Mouse (Mus musculus) retina, postnatal 7 days (tissue): ENCODE results near the gene Mpzl2.

Experiments
- DNase-seq: peaks from one replicate; pipeline ENCODE4 v3.0.0-alpha.2; 2012; ENCODE audit warnings: low read depth, low spot score

Gene Mpzl2

DNA sequence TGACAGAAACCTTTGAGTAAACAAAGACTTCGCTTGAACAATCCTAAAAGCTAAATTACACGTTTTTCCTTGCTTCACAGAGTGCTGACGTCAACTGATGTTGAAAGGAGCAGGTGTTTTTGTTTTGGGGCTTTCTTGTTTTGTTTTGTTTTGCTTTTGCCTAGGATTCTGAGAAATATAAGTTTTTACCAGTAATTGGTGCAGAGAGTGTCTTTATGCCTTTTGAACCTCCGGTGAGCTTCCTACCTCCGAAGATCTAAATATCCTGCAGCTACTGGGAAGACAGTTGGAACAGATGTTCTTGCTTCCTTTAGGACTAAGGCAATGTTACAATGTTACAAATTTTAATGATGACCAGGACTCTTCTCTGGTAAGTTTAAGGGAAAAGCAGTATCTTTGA, at the start of gene Mpzl2:
TSS of gene Mpzl2 (plus strand) at position 301 of the 400 bp plus-strand sequence.
- no peak for DNase-seq

DNA sequence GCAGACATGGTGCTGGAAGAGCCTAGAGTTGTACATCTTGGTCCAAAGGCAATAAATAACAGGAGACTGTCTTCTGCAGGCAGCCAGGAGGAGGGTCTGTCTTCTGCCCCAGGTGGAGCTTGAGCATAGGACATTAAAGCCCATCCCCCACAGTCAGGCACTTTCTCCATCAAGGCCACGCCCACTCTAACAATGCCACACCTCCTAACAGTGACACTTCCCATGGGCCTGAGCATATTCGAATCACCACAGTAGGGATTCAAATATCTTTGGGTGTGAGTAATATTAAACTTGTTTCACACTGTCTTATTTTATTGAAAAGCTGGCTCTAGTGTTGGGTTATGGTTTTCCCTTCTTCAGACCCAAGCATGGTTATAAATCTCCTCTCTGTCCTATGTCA, 47.8 kb upstream of the Mpzl2 start:
- no peak for DNase-seq

DNA sequence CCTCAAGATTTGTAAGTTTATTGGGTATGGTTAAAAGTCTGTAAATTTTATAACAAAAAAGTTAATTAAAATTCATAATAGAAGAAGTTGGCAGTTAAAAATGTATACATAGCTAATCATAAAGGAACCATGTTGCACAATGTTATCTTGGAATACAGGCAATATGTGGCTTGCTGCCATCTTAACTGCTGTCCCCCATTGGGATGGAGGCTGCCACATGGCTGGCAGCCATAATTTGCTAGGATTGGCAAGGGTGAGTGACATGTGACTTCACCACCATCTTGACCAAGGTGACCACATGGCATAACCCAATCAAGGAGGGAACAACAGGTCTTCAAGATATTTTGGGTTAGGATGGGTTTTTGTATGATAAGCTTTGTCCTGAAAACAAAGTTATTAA, 47.3 kb upstream of the Mpzl2 start:
- no peak for DNase-seq

DNA sequence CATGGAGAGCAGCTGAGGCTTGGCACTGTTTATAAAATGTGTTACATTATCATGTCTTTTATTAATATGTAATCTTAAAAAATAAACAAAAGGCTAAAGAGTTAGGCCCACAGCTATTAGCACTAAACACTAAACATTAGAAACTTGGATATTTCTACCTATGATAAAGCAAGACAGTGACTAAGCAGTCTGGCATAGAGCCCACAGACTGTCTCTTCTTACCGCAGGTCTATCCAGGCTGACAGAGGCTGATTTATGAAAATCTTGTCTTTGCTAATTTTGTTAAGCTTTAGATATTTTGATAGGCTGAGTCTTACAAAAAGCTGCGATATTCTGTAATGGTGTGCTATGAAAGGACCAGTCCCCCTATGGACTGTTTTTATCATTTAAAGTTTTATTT, 46.3 kb upstream of the Mpzl2 start:
- no peak for DNase-seq

DNA sequence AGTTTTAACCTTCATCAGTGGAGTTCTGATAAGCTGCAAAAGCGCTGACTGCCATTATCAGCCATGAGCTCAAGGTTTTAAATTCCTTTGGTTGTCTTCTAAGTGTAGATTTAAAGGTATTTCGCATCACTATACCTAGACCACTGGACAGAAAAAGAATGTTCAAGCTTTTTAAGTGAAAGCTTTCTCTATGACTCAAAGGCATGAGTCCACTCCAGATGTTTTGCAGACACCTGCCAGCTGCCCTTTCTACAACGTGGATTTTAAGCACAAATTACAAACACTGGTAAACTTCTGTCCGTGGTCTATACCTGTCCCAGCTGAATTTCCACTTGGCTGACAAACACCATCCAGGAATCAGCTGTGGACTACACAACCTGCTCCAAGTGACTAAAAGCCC, 44.6 kb upstream of the Mpzl2 start:
- no peak for DNase-seq

DNA sequence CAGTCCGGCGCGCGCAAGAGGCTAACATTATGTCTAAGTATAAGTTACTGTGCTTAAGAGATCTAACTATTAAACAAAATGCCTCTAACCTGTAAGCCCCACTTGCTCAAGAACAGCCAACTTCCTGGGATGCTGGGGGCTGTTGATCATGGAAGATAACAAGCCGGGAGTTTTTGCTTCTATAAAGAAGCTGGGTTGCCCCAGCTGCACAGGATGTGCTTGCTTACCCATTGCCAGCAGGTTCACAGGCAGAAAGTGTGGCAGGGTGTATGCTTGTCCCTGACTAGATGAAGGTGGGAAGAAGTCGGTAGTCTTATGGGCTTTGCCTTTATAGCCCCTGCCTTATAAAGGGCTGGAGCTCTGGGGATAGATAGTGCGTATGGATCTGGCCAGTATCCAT, 43.0 kb upstream of the Mpzl2 start:
- DNase-seq = no peak

DNA sequence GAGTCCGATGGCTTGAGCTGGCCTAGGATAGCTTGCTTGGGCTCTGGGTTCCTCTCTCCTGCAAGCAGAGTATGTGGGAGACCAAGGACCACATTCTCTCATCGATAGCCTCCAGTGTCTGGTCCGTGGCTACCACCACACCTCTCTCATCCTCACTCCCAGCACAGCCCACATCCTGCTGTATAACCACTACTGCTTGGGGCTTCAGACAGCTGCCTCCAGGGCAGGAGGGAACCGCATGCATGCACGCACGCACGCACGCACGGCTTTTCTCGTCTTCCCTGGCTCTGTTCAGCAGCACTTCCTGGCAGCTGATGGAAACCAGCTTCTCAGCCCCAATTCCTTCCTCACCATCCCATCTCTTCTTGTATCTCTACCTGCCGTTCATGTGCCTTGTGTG, 41.5 kb upstream of the Mpzl2 start:
- DNase-seq = no peak

DNA sequence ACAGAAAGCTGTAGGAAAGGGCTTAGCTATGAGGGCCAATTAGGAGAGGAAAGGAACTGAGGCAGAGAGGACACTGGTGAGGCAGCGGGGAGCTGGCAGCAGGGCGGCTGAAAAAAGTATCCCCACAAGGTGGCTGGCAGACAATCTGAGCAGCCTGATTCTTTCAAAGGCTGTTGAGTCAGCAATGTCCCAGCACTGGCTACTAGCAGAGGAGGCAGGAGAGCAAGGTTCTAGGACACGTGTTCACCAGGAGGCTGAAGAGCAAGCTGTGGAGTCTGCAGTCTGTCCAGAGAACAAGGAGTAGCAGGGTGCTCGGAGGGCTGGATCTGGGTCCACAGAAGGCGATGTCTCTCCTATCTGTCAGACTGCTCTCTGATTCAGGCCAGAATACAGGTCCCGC, 40.4 kb upstream of the Mpzl2 start:
- no peak for DNase-seq

DNA sequence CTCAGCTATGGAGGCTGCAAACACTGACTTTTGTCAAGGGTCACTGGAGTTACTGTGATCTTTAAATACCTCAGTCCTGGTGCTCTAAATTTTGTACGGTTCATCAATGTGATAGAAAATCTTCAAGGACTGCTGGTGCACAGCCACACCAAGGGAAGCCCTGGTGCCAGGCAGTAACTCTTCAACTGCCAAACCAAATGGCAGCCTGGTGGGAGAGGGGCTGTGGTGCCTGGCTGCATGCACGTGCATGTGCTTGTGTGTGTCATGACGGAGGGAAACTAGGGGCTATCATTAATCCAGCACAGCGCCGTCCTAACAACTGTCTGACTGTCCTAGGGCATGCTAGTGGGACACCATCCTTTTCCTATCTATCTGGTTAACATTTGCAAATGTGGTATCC, 39.8 kb upstream of the Mpzl2 start:
- DNase-seq = no peak

DNA sequence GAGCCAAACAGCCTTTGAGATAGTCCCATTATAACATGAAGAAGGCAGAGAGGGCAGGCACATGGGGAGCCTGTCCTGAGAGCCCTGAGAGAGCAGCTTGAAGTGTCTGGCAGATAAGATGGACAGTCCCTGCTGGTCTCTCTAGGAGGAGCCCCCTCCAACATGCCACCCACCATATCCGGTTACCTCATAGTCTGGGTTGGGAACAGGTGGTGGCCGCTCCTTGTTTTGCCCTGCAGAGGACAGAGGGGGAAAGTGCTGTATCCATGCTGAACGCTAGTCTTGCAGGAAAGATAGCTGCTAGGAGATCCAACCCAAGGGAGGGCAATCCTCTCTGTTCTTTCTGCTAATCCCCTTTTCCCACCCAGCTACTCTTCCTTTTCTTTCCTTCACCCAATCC, 39.4 kb upstream of the Mpzl2 start:
- DNase-seq = no peak

DNA sequence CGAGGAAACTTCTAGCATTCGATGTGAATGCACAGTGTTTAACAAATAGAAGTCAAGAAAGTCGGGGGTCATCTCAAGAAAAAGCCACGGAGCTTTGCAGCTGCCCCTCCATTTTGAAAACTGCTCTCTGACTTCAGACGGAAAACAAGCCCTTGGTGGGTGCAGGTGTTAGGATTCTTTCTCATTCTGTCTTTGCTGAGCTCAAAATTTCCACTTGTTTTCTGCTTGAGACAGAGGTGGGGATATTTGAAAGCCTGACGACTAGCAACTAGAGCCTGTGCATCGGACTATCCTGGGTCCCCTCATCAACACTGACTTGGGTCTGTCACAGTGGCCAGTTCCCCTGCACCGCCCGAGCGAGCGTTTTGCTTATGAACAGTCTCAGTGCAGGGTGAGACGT, 32.2 kb upstream of the Mpzl2 start:
- DNase-seq = no peak

DNA sequence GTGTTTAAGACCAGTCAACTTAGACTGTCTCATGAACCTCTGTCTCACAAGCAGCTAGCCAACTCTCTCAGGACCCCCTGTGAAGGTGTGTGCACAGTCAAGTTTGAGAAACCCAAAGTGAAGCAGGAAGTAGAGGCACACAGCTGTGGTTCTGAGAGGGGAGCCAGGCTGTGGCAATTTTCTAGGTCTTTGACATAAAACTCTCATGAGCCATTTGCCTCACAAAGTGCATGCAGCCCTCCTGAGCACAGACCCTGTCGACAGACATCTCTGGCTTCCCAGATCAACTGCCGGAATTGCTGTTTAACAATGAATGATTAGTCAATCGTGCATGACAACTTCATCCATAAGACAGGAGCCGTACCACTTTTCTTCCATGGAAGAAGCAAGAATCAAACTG, 31.3 kb upstream of the Mpzl2 start:
- DNase-seq = no peak

DNA sequence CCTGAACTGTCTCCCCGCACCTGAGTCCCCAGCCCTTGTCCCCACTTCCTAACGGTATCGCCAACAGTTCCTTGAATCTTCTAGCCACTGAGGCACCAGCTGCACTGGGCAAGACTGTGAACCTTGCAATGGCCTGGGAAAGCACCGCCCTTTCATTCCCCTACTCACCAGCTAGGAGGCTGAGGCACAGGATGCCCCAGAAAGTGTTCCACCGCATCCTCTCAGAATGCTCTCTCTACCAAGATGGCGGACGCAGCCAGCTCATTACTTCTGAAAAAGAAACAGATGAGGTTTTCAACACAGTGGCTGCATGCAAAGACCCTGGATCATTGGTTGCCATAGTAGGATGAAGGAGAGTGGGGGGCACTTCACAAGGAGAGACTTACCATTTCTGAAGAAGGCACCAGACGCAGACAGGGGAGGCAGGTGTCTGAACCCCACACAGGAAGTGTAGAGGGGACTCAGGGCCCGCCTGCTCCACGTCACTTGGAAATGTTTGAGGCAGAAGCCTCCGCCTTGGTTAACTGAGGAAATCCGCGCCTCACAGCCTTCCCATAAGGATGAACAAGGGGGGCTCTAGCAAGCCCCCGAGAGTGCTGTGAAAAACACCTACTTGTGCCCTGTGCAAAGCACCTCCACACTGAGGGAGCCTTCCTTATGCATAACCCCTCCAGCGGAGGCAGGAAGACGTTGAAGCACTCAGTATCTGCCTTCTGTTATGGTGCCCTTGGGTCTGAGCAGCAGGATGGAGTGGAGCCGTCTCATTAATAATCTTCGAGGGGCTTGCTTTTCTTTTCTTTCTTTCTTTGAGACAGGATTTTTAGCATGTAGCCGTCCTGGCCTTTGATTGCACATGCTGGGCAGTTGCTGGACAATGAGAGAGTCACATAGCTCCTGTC, 30.2 kb upstream of the Mpzl2 start, which contains the start of gene Cd3e:
TSS of gene Cd3e (minus strand) at position 448 of the 899 bp plus-strand sequence.
- DNase-seq = no peak

DNA sequence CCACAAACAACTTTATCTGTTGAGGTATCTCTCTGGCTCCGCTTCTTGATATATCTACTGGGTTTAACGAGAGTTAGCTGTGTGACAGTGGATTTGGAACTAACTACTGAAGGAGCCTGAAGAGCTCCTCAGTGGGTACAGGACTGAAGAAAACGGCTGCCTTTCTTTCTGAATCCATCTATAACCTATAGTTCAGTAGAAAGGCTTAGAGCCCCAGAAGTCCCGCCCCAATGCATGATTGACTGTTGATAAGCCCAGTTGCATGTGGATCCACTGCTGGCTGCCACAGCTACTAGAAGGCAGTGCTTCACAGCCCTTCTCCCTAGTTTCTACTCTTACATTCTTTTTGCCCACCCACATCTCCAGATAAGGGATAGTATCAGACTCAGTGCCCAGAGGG, 29.1 kb upstream of the Mpzl2 start:
- DNase-seq = no peak

DNA sequence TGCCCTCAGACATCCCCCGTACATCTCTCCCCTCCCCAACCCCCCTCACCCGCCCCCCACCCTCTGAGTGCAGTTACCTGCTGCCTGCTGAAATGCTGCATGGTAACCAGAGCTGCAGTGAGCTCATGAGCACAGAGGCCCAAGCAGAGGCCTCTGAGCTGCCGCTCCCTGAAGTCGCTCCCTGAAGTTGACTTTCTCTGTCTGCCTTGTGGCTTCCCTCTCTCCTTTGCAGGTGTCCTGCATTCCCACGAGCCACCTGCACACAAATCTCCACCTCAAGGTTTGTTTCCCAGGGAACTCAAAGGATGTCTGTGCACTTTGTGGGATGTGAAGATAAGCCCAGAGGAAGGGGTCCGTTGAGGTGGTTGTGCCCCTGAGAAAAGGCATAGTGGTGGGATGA, 28.3 kb upstream of the Mpzl2 start:
- DNase-seq = no peak

DNA sequence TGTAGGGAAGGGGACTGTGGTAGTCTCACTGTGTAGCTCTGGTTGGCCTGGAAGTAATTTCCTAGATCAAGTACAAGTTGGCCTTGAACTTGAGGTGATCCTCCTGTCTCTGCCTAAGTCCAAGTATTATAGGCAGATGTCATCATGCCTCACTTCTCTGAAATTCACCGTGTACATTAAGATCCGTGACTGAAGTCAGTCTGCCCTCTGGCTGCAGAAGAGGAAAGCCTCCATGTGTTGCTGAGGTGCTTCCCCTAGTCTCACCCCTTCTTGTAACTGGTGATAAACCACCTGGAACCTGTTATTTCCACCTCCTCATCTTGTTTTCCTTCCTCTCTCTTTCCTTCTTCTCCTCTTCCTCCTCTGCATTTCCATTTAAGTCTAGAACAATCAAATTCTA, 24.7 kb upstream of the Mpzl2 start:
- DNase-seq = no peak

DNA sequence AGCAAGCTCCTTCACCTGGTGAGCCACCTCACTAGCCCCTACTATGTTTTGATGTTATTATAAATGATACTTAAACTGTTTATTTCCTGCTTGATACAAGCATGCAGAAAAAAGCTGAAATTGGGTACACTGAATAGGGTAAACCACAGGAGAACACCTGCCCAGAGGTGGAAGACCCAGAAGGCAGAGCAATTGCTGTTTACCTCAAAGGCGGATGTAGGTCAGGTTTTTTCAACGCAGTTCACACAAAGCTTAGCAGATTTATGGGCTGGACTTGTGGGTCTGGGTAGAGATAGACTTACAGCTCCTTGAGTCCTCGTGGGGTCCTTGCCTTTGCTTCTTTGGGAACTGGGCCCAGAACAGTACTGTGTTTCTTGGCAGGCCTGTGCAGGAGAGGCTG, 23.8 kb upstream of the Mpzl2 start:
- DNase-seq = no peak

DNA sequence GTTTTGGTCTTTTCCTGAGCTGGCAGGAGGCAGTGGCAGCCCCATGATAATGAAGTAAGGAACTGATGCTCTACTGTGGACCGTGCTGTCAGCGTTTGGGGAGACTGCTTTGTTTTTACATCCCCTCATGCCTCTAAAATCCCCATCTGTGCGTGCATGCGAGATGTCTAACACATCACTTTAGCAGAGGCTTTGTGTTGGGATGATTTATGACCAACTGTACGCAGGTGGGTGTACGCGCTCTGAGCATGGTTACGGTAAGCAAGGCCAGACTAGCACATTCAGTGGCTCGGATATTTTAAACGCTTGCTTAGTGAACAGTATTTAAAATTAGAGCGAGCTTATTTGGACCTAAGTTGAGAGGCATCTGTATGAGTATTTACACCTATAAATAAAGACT, 21.6 kb upstream of the Mpzl2 start:
- DNase-seq = no peak

DNA sequence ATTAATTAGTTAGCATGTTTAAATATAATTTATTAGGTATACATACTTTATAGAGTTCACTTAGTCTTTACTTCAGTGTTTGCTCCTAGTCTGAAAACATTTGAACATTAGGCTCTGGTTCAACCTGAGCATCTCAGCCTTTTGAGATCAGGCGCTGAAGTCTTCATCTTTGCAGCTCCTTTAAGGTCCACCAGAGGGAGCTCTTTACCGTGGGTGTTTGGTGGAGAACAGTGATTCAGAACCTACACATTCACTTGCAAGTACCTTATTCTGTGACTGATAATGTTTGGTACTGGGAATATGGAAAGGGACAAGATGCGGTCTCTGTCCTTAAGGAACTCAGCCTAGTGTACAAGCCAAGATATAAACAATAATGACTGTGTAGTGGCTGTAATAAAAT, 16.8 kb upstream of the Mpzl2 start:
- peak; percentile 64 for DNase-seq

DNA sequence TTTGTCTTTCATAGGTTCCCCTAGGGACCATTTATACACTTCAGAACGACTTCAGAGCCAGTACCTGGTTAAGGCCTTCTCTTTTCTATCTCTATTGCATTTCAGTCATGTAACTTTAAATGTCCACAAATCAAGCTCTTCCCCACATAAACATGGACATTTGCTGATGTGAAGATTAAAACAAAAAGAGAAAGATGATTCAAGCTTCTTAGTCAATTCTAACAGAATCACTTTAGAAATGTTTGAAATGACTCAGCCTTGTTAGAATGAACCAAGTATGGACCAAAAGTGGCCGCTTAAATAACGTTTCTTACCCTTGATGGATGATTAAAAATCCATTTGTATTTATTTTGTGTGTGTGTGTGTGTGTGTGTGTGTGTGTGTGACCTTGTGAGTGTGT, 16.0 kb upstream of the Mpzl2 start:
- no peak for DNase-seq

DNA sequence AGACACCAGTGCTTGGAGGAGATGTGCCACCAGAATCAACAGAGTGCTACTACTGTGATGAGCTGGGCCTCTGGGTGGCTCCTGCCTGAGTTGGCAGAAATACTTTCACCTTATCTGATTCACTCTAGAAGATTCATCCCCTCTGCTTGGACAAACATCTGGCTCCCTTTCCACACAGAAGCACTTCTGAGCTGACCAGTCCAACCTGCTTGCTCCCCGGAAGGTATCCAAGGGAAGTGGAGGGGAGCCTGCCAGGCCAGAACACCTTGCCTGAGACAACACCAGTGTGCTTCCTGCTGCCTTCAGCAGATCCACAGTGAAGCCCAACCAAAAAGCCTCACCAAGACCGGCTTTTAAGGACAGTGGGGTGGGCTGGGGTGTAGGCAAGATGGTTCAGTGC, 15.4 kb upstream of the Mpzl2 start:
- DNase-seq = no peak

DNA sequence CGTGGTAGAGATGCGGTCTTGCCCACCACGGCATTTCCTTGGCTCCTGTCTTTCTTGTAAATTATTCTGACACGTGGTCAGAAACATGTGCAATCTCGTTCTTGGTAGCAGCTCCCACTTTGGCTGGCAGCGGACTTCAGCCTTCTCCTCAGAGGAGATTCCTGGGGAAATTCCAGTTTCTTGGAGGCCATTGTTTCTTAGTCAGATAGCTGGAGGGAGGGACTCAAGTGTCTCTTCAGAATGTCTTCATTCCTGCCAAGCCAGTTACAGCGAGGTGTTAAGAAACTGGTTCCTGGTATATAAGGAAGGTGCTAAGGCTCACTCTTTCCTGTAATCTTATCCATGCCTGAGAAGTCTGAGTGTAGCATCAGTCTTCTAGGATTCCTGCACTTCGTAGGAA, 12.2 kb upstream of the Mpzl2 start:
- DNase-seq = no peak

DNA sequence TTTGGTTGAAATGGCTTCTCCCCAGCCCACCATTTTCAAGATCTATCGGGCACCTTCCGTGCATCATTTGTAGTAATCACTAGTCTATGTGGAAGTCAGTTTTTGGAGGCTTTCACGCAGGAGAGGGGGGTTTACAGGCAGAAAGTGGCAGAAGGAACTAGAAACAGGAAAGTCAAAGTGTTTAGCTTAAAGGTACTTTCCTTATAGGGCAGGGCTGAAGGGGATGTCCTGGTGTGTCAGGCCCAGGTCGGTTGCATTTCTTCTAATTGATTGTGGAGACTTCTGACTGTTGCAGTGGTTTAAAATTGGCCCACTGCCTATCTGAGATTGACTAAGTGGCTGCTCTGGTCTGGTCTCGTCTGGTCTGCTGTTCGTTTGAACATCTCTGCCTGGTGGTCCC, 9.3 kb upstream of the Mpzl2 start:
- DNase-seq = no peak

DNA sequence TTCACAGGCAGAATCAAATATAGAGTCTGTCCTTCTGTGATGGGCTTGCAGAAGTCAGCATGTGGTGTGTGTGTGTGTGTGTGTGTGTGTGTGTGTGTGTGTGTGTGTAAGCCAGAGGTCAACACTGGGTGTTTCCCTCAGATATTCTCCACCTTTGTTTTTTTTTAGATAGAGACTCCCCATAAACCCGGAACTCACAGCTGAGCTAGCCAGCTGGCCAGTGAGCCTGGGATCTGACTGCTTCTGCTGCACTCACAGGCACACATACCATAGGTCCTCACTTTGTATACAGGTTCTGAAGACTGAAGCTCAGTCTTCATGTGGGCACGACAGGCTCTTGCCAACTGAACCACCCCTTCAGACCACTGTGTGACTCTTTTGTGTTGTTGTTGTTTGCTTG, 7.3 kb upstream of the Mpzl2 start:
- no peak for DNase-seq
